In genomic region chr2:103760421-103760820, GRCm38 (mm10) we compare ENCODE assay signal across 8 mouse cellular contexts. TPM values are rescaled to one million over a fixed set of nuclear protein-coding genes. Genes with fewer than 3 reads are reported as not detected.
A peak's percentile ranks its signal among the peaks of the same experiment; 100 is the strongest.
DNase-seq lines count a peak whose midpoint lies in the region; ATAC-seq lines count a peak whose summit lies in the region.

No protein-coding gene starts in this region.

- peak overlapping the region; percentile 65 for H3K9ac ChIP-seq in hindbrain, embryonic 12.5 days
- H3K9ac ChIP-seq in midbrain, embryonic 13.5 days (replicated peaks), result peak overlapping the region; percentile 72

- H3K36me3 ChIP-seq in megakaryocyte, embryonic 14.5 days (replicated peaks; ENCODE audit: low read length), result peaks cover 30% of the 10 kb centered on the region
- peaks cover 15% of the 10 kb centered on the region; the same call in 1 of the 2 replicates for H3K36me3 ChIP-seq in hindbrain, embryonic 12.5 days
- peaks cover 18% of the 10 kb centered on the region for H3K36me3 ChIP-seq in midbrain, embryonic 13.5 days

- no peaks in the 10 kb centered on the region for H3K27me3 ChIP-seq in megakaryocyte, embryonic 14.5 days (replicated peaks)
- H3K27me3 ChIP-seq in hindbrain, embryonic 12.5 days, result no peaks in the 10 kb centered on the region
- H3K27me3 ChIP-seq in midbrain, embryonic 13.5 days, result no peaks in the 10 kb centered on the region

- H3K4me2 ChIP-seq in hindbrain, embryonic 12.5 days (replicated peaks), result peak overlapping the region; percentile 78
- peak overlapping the region; percentile 90 for H3K4me2 ChIP-seq in midbrain, embryonic 13.5 days (replicated peaks)

- no peak for DNase-seq in cerebellum, postnatal 25 days
- DNase-seq in frontal cortex, postnatal 25 days (ENCODE audit: low spot score in 2 of 2), result no peak
- no peak for DNase-seq in adrenal gland, postnatal 10 days

- H3K27ac ChIP-seq in hindbrain, embryonic 12.5 days, result peak overlapping the region; percentile 81; the same call in 1 of the 2 replicates
- H3K27ac ChIP-seq in midbrain, embryonic 13.5 days, result peak overlapping the region; percentile 78

- H3K9me3 ChIP-seq in megakaryocyte, embryonic 14.5 days, result no peaks in the 10 kb centered on the region
- no peaks in the 10 kb centered on the region for H3K9me3 ChIP-seq in hindbrain, embryonic 12.5 days (replicated peaks)
- H3K9me3 ChIP-seq in midbrain, embryonic 13.5 days, result no peaks in the 10 kb centered on the region

- peak overlapping the region; percentile 95 for H3K4me3 ChIP-seq in megakaryocyte, embryonic 14.5 days (replicated peaks)
- peak overlapping the region; percentile 57 for H3K4me3 ChIP-seq in hindbrain, embryonic 12.5 days
- H3K4me3 ChIP-seq in midbrain, embryonic 13.5 days (replicated peaks), result peak overlapping the region; percentile 71

- H3K4me1 ChIP-seq in megakaryocyte, embryonic 14.5 days, result peaks cover 27% of the 10 kb centered on the region
- peaks cover 10% of the 10 kb centered on the region for H3K4me1 ChIP-seq in hindbrain, embryonic 12.5 days
- peaks cover 23% of the 10 kb centered on the region for H3K4me1 ChIP-seq in midbrain, embryonic 13.5 days (replicated peaks)

- 1% methylated on average over 12 of the region's 12 CpGs for WGBS in hindbrain, embryonic 12.5 days
- under 1% methylated on average over 12 of the region's 12 CpGs for WGBS in midbrain, embryonic 13.5 days

- ATAC-seq in cerebellum, adult (ENCODE audit: insufficient number of reproducible peaks, low FRiP score, low TSS enrichment), result peak; percentile 15; the same call in 1 of the 2 replicates
- no peak for ATAC-seq in megakaryocyte, adult 5-6 weeks (ENCODE audit: poor library complexity, severe bottlenecking)
- ATAC-seq in hindbrain, embryonic 12.5 days (ENCODE audit: low FRiP score), result peak; percentile 20; the same call in 1 of the 2 replicates
- peak; percentile 16 for ATAC-seq in midbrain, embryonic 13.5 days

RNA-seq across cellular contexts. Expression of gene Nat10, which starts 0.6 kb away (rescaled TPM):
- 3.6 and 4.9 TPM in 2 replicates for polyA plus RNA-seq in megakaryocyte, embryonic 14.5 days (2012; ENCODE audit: insufficient read depth, low replicate concordance)
- 6.2 and 13.9 TPM in 2 replicates for total RNA-seq in megakaryocyte, adult 5-6 weeks (2015)
- total RNA-seq in megakaryocyte, adult 5-6 weeks (2017), result 12.1 and 14.7 TPM in 2 replicates
- polyA plus RNA-seq in hindbrain, embryonic 12.5 days (2016; fragmentation: Nextera tagmentation; extraction: Ambion mirVana), result 23.5 and 25.7 TPM in 2 replicates
- 19.0 and 20.3 TPM in 2 replicates for polyA plus RNA-seq in midbrain, embryonic 13.5 days (2015; fragmentation: Nextera tagmentation; extraction: Ambion mirVana)
- 10 to 100 TPM; 28.3 to 49.3 TPM for total RNA-seq in adrenal gland, postnatal 10 days (2021)

RNA-seq across cellular contexts. Expression of gene Caprin1, which starts 37.0 kb away (rescaled TPM):
- 59.6 and 72.0 TPM in 2 replicates for polyA plus RNA-seq in megakaryocyte, embryonic 14.5 days (2012; ENCODE audit: insufficient read depth, low replicate concordance)
- total RNA-seq in megakaryocyte, adult 5-6 weeks (2015), result 209 and 211 TPM in 2 replicates
- total RNA-seq in megakaryocyte, adult 5-6 weeks (2017), result 242 and 276 TPM in 2 replicates
- polyA plus RNA-seq in hindbrain, embryonic 12.5 days (2016; fragmentation: Nextera tagmentation; extraction: Ambion mirVana), result 538 and 571 TPM in 2 replicates
- polyA plus RNA-seq in midbrain, embryonic 13.5 days (2015; fragmentation: Nextera tagmentation; extraction: Ambion mirVana), result 452 and 486 TPM in 2 replicates
- 100 to 1,000 TPM; 354 to 414 TPM for total RNA-seq in adrenal gland, postnatal 10 days (2021)
